Mouse (Mus musculus) inflammation-experienced regulatory T-cells (primary cell): ENCODE data around the gene Actl11. TPM values are rescaled to one million over a fixed set of nuclear protein-coding genes. Genes with fewer than 3 reads are reported as not detected.

Source experiments
- polyA plus RNA-seq, 2 experiments: library from polyadenylated mRNA; unstranded; fragments of 100-300 nt; shearing (Covaris generic); gene quantifications; one replicate each; pipeline ENCODE4 v1.2.1; 2017

Gene Actl11
- polyA plus RNA-seq = not detected

DNA sequence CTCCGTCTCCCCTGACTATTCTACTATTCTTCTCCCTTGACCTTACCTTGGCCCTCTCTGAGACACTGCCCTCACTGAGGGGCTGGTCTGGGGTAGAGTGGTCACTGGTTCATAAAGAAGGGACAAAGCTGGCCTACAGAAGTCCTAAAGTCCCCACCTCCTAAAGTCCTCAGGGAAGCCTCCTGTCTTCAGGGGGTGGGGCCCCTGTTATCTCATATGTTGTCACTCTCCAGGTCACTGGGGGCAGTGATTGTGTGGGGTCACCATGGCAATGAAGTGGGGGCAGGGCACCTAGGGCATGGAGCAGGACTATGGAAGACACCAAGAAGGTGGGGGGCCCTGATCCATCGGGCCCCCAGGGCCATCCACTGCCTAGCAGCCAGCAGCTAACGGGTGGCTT, at the start of gene Actl11:
Gene Actl11 (plus strand): TSS at position 301 of the 400 bp plus-strand sequence.

DNA sequence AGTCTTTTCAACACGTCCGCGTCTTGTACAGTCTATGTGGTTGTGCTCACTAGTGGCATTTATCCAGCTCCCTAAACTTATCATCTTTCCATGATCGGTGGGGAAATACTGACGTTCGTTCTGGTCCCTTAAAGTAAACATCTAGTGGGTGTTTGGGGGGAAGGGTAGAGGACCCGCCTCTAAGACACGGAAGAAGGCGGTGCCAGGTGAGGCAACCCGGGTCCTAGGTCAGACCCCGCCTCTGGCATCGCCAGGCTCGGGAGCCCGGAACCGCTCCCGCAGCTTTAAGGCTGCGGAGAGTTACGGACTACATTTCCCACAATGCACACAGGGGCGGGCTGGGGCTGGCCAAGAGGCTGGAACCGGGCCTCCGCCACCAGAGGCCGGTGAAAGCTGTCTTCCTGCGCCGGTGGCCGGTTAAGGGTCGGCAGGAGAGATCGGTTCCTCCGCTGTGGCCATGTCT, 40.4 kb upstream of the Actl11 start, which contains the start of gene Mon1a:
Gene Mon1a (plus strand): TSS at position 348 of the 463 bp plus-strand sequence.

DNA sequence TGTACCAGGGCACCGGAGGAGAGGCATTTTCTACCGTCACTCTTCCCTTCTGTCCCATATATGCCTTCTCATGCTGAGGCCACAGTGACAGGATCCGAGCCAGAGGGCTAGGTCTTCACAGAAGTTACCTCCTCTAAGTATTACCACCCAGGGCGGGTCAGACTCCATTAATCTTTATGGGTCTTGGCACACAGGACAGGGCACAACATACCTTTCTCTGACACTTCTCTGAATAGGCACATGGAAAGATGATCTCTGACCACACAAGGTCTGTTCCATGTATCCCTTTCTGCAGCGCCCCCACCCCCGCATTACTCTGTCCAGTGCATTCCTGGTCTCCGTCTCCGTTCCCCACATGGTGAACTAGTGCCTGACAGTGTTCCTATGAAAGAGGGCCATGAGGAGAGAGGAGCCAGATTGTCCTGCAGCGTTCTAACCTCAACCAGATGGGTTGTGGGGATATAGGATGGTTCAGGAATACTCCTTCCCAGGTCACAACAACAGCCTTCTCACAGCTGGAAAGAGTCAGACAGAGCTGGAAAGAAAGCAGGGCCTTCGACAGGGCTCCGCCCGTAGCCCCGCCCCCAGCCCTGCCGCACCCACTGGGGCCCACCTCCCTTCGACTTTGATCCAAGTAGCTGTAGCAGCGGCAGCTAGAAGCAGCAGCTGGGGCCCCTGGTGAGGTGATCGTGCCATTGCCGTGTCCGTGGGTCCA, 21.9 kb upstream of the Actl11 start, which contains the start of gene Mst1r:
Gene Mst1r (plus strand): TSS at position 622 of the 715 bp plus-strand sequence.

DNA sequence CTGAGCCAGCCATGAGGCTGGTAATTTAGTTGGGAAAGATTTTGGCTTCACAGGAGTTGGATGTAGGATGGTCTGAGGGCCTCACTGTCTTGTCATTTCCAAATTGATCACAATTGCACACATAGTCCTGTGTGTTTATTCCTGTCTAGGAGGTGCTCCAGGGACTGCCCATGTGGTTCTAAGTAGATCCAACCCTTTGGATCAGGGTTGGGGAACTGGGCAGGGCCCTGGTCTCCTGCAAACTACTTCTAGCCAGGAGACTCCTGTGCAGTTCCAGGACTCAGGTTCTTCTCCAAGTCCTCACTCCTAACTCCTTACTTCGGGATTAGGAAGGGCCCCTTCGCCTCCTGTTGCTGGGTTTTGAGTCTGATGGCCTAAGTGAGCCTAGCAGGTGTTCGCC, 7.1 kb downstream of the Actl11 start, which contains the start of gene Camkv:
Gene Camkv (plus strand): TSS at position 301 of the 400 bp plus-strand sequence.

DNA sequence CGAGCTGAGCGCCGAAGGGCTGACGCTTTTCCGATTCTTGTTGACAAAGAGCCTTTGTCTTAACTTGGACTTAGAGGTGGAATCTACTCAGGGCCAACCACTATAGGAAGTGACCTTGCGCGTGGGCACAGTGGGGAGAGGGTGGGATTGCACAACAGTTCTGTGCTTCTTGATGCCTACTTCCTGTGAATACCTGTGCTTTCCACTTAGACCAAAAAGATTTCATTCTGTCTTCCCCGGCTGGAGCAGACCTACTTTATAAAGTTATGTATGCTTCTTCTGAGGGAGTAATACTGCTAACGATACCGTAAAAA, 21.6 kb downstream of the Actl11 start, which contains the start of gene Traip:
Gene Traip (plus strand): TSS at position 215 of the 314 bp plus-strand sequence.

DNA sequence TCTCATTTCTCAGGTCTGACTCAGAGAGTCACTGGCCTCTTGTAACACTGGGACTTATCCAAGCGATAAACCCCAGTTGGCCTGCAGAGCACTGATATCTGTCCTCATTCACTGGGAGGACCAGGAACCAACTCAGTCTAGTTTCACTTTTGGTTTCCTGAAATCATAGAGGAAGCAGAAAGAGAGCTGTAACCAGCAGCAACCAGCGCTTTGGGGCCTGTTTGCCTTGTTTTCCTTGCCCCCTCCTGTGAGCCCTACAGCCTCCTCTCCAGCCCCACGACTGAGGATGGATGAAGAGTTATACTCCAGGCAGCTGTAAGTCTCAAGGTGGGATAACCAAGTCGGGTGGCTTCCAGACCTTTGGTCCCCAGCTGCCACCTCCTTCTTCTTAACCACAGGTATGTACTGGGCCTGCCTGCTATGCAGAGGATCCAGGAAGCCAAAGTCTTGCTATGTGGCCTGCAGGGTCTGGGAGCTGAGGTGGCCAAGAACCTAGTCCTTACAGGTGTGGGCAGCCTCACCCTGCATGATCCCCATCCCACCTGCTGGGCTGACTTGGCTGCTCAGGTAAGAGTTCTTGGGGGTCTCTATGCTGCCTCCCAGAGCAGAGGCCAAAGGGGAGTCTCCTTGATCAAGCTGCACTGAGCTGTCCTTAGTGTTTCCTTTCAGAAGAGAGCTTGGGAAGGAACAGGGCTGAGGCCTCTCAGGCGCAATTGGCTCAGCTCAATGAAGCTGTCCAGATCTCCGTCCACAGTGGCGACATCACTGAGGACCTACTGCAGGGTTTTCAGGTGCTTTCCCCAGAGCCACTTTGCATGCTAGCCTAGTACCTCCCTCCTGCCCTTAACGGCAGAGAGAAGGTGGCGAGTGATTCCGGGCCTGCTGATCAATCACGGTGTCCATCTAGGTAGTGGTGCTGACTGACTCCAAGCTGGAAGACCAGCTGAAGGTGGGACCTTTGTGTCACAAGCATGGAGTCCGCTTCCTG, 47.4 kb downstream of the Actl11 start, which contains the start of gene Uba7:
Gene Uba7 (plus strand): TSS at position 107 of the 988 bp plus-strand sequence.

Other genes with a start within 250 kb of the Actl11 start
- gene Gnat1, start 248.8 kb upstream of the Actl11 start, polyA plus RNA-seq = 1 to 10 TPM in 1 of 2 experiments, under 1 TPM in 1; 0.29 to 2.2 TPM
- under 1 TPM; 0.12 TPM for gene Sema3f, start 218.0 kb upstream of the Actl11 start, polyA plus RNA-seq
- 100 to 1,000 TPM; 287 to 306 TPM for gene Rbm5, start 157.5 kb upstream of the Actl11 start, polyA plus RNA-seq
- 100 to 1,000 TPM in 1 of 2 experiments, 10 to 100 TPM in 1; 94.7 to 118 TPM for gene Rbm6, start 55.2 kb upstream of the Actl11 start, polyA plus RNA-seq
- gene Mon1a, start 40.3 kb upstream of the Actl11 start, polyA plus RNA-seq = 10 to 100 TPM; 22.2 to 26.6 TPM
- gene Mst1r, start 21.6 kb upstream of the Actl11 start, polyA plus RNA-seq = 1 to 10 TPM in 1 of 2 experiments, under 1 TPM in 1; 0.17 to 3.5 TPM
- gene Camkv, start 7.2 kb downstream of the Actl11 start, polyA plus RNA-seq = 1 to 10 TPM in 1 of 2 experiments, under 1 TPM in 1; 0.12 to 2.5 TPM
- 1 to 10 TPM; 3.8 to 8.5 TPM for gene Traip, start 21.7 kb downstream of the Actl11 start, polyA plus RNA-seq
- 100 to 1,000 TPM; 252 to 291 TPM for gene Uba7, start 47.0 kb downstream of the Actl11 start, polyA plus RNA-seq
- under 1 TPM in 1 of 2 experiments, not detected in 1; 0.14 TPM for gene Gm20661, start 54.6 kb downstream of the Actl11 start, polyA plus RNA-seq
- gene Inka1, start 57.4 kb downstream of the Actl11 start, polyA plus RNA-seq = 1 to 10 TPM in 1 of 2 experiments, under 1 TPM in 1; 0.25 to 1.5 TPM
- under 1 TPM; 0.06 to 0.82 TPM for gene Cdhr4, start 64.0 kb downstream of the Actl11 start, polyA plus RNA-seq
- not detected for gene Gm20662, start 67.9 kb downstream of the Actl11 start, polyA plus RNA-seq
- gene Ip6k1, start 74.0 kb downstream of the Actl11 start, polyA plus RNA-seq = 100 to 1,000 TPM; 118 to 147 TPM
- gene Gmppb, start 120.8 kb downstream of the Actl11 start, polyA plus RNA-seq = 10 to 100 TPM; 28.8 to 32.0 TPM
- gene Amigo3, start 124.7 kb downstream of the Actl11 start, polyA plus RNA-seq = 1 to 10 TPM in 1 of 2 experiments, under 1 TPM in 1; 0.91 to 3.9 TPM
- 1 to 10 TPM; 2.0 to 3.1 TPM for gene Mst1, start 152.0 kb downstream of the Actl11 start, polyA plus RNA-seq
- gene Rnf123, start 154.9 kb downstream of the Actl11 start, polyA plus RNA-seq = 100 to 1,000 TPM; 114 to 160 TPM
- gene Apeh, start 166.1 kb downstream of the Actl11 start, polyA plus RNA-seq = 100 to 1,000 TPM; 122 to 135 TPM